Mouse (Mus musculus) fibroblast of lung, adult 2 months (primary cell): Measurements from ENCODE around the gene Ugt1a5.
A peak's percentile ranks its signal among the peaks of the same experiment; 100 is the strongest.
"Not testable (repeated sequence)": the region's sequence is repeated elsewhere in the genome, so short reads cannot be mapped to it uniquely, and the experiment has no call there.

ENCODE experiments used
- DNase-seq: peaks from one replicate; pipeline ENCODE4 v3.0.0-alpha.2; 2011; ENCODE audit warnings: low read depth

Ugt1a5 gene

DNA sequence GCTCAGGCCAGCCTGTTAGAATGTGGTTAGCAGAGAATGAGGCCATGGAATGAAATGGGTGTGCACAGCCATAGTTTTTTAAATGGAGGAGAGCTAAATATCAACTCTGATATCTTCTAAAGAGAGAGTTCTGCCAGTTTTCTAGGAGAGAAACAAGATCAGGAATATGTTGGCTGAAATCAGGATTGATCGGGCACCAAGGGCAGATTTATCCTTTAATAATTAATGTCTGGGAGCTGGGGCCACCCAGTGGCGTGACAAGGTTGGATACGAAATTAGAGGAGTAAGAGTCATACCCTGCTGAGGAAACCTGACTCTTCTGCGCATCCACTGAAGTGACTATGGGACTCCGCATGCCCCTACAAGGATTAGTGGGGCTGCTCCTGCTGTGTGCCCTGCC, at the start of gene Ugt1a5:
Gene Ugt1a5 (plus strand): TSS at position 302 of the 400 bp plus-strand sequence.
- DNase-seq, result no peak

DNA sequence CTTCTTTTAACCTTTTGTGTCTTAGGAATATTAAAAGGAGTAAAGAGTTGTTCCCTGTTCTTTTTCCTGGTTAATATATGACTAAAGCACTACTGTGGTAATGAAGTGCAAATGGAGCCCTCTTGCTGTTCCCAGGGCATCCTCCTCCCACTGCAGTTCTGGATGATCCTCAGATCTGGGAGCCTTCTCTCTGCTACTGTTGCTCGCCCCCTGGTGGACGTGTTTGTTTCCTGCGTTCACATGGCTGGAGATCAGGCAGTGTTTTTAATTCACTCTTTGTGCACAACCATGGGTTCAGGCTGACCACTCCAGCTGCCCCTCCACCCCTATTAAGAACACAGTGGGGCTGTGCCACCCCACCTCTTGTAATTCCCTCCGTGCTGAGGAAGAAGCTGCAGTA, 45.3 kb upstream of the Ugt1a5 start:
- DNase-seq, result not testable (repeated sequence)

- DNase-seq, result not testable (repeated sequence)
These were observed 44.3 kb upstream of the Ugt1a5 start for GRCm38 (mm10) chr1:88121521-88121920.

GRCm38 (mm10) chr1:88125827-88126360, 39.9 kb upstream of the Ugt1a5 start:
- not testable (repeated sequence) for DNase-seq

DNA sequence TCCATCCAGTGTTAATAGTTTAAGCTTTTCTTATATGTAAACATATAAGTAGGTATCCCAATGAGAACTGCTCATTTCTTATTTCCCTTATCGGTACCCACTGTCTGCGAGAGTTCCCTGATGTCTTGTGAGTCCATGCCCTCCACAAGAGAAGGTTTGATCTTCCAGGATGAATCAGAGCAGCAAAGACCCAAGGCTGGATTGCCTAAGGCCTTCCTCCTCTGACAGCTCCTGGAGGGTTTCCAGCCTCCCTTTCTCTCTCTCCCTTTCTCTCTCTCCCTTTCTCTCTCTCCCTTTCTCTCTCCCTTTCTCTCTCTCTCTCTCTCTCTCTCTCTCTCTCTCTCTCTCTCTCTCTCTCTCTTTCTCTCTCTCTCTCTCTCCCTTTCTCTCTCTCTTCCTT, 36.7 kb upstream of the Ugt1a5 start:
- DNase-seq, result not testable (repeated sequence)

DNA sequence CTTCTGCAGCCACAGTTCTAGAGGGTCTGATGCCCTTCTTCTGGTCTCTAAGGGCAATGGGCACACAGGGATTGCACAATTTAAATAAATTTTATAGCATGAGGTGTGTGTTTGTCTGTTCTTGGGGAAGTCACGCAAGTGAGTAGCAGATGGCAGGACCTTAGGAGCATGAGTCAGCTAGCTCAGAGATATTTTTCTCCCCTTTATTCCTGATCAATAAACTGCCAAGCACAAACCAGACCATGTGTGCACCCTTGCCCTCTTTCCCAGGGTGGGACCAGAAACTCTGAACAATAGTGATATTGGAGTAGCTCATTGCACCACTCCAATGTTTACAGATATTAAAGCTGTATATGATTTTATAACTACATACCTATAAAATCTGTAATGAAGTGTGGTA, 35.6 kb upstream of the Ugt1a5 start:
- DNase-seq, result not testable (repeated sequence)

- no peak for DNase-seq
These were observed 31.8 kb upstream of the Ugt1a5 start for GRCm38 (mm10) chr1:88133908-88134456.

GRCm38 (mm10) chr1:88134457-88135011, 31.3 kb upstream of the Ugt1a5 start, which contains the start of gene Ugt1a6a:
TSS of gene Ugt1a6a (plus strand) at chr1:88134809.
- peak; percentile 68 for DNase-seq

DNA sequence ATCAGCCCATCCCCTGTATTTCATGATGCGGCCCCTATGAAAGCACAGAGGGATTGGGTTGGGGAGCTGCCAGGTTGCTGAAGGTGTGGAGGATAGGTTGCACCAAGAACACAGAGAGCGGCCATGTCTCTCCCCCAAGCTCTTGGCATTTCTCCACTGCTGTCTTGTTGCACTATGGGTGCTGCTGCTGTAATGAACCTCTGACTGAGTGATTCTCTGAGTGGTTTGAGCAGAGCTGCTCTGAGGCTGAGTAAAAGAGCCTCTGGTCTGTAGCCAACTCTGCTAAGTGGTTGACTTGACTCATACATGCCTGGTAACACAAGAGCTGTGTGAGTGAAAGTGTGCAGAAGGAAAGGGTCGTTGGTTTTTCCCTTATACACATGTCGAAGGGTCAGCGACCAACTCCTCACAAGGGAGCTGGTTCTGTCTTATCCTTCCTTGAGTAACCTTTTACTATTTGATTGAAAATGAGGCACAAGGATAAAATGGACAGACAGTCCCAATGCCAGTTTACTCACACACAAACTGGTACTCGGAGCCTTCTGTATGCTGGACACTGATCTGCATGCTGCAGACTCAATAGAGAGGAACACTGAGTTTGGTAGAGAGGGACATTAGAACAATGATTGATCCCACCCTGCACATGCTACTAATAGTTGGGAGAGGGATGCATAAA, 30.4 kb upstream of the Ugt1a5 start:
- DNase-seq, result not testable (repeated sequence)

GRCm38 (mm10) chr1:88136646-88137045, 29.2 kb upstream of the Ugt1a5 start:
- DNase-seq, result no peak

DNA sequence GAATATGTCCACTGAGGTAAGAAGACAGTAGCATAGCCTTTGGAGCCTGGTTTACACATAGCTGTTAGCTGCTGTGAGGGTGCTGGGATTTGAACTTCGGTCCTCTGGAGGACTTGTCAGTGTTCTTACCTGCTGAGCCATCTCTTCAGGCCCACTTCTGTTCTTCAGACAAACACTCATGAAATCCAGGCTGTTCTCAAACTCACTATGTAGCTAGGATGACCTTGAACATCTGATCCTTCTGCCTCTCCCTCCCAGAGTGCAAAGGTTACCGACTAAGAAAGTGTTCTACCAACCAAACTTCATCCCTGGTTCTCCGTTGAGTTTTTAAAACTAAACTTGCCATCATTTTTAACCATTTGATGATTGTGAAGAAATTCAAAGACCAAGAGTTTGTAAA, 28.5 kb upstream of the Ugt1a5 start:
- no peak for DNase-seq

GRCm38 (mm10) chr1:88138145-88138544, 27.7 kb upstream of the Ugt1a5 start:
- DNase-seq, result no peak

- not testable (repeated sequence) for DNase-seq
These were observed 25.3 kb upstream of the Ugt1a5 start for GRCm38 (mm10) chr1:88140492-88140891.

DNA sequence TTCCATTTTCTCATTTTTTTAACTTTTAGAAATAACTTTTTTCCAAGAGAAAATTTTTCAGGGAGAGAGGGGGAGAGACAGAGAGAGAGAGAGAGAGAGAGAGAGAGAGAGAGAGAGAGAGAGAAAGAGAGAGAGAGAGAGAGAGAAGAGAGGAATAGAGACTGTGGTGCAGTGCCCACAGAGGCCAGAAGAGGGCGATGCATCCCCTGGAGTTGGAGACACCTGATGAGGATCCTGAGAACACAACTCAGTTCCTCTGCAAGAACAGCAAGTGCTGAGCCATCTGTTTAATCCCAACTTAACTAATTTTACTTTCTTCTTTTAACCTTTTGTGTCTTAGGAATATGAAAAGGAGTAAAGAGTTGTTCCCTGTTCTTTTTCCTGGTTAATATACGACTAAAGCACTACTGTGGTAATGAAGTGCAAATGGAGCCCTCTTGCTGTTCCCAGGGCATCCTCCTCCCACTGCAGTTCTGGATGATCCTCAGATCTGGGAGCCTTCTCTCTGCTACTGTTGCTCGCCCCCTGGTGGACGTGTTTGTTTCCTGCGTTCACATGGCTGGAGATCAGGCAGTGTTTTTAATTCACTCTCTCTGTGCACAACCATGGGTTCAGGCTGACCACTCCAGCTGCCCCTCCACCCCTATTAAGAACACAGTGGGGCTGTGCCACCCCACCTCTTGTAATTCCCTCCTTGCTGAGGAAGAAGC, 21.7 kb upstream of the Ugt1a5 start:
- DNase-seq, result not testable (repeated sequence)

DNA sequence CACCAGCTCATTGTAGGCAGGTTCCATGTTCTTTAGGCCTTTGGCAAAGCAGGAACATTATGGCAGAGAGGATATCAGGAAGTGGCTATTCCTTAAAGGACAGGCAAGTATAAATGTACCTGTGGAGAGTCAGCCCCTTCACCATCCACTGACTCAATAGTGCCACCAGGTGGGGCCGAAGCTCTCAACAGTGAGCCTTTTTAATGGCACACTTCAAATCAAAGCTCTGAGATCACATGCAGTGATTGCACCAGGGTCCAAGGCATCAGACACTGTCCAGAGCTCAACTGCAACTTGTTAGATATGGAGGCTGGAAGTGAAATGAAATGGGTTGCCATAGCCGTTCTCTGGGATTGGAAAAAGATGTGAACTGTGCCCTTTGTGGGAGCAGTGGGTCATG, 20.5 kb upstream of the Ugt1a5 start:
- not testable (repeated sequence) for DNase-seq

- DNase-seq, result not testable (repeated sequence)
These were observed 15.7 kb upstream of the Ugt1a5 start for GRCm38 (mm10) chr1:88150133-88150532.

DNA sequence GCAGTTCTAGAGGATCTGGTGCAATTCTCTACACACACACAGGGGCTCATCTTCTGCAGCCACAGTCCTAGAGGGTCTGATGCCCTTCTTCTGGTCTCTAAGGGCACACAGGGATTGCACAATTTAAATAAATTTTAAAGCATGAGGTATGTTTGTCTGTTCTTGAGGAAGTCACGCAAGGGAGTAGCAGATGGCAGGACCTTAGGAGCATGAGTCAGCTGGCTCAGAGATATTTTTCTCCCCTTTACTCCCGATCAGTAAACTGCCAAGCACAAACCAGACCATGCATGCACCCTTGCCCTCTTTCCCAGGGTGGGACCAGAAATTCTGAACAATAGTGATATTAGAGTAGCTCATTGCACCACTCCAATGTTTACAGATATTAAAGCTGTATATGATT, 7.4 kb upstream of the Ugt1a5 start:
- DNase-seq, result no peak

DNA sequence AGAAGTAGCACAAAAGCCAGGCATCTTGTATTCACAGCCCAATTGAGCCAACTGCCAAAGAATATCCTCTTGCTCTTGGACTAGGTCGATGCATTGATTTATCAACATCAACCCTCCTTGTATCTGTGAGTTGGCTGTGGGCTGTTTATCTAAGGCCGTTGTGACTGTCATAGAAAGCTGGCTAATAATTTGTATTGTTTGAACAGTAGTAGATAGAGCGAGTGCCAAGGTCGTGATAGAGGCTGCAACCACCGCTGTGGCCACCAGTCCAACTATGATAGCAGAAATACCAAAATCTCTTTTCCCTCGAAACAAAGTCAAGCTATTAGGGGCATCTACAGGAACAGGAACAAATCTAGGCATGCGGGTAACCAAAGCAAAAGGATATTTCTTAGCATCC, 6.4 kb downstream of the Ugt1a5 start:
- DNase-seq, result not testable (repeated sequence)

DNA sequence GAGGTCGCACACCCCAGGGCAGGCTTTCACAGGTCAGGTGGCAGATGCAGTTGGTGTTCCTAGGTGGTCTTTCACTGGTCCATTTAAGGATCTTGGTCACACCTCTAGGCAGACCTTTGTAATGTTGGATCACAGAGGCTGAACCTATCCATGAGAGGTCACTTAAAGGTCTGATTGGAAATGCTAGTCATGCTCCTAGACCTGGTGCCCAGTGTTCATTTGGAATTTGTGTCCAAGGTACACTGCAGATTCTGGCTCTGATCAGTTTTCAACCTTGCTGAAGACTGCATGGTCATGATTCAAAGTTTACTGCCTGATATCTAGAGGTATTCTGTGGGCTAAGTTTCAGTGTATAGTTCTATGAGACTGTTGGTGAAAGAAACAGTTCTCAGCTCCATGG, 13.8 kb downstream of the Ugt1a5 start:
- DNase-seq, result no peak

- DNase-seq, result no peak
These were observed 20.6 kb downstream of the Ugt1a5 start for GRCm38 (mm10) chr1:88186325-88186935.

GRCm38 (mm10) chr1:88192136-88192535, 26.3 kb downstream of the Ugt1a5 start:
- no peak for DNase-seq

GRCm38 (mm10) chr1:88195687-88196086, 29.9 kb downstream of the Ugt1a5 start:
- no peak for DNase-seq
